Mouse (Mus musculus) midbrain, embryonic 14.5 days (tissue): ENCODE results near the gene Medag. TPM values are rescaled to one million over a fixed set of nuclear protein-coding genes. Genes with fewer than 3 reads are reported as not detected.

Experiments
- ATAC-seq: fragments of 200-750 bp; cut with Nextera tagmentation; 2 replicates; pipeline ENCODE4 v1.8.0; 2017; ENCODE audit warnings: moderate number of reproducible peaks, moderate library complexity; ENCODE audit not compliant: low FRiP score, low TSS enrichment
- DNase-seq: peaks from one replicate; pipeline ENCODE4 v3.0.0-alpha.2; 2015
- H3K27ac ChIP-seq: fragments of 300-500 bp; sonication (generic); replicated peaks from 2 replicates; pipeline ENCODE4 v1.5.1; 2014; ENCODE audit warnings: mild to moderate bottlenecking, low read depth, low read length, moderate library complexity
- H3K27me3 ChIP-seq: fragments of 300-500 bp; sonication (generic); 2 replicates; pipeline ENCODE4 v1.6.1; 2014; ENCODE audit warnings: low read length, control low read depth, mixed read lengths; ENCODE audit not compliant: control insufficient read depth, insufficient read depth
- H3K36me3 ChIP-seq: fragments of 300-500 bp; sonication (generic); 2 replicates; pipeline ENCODE4 v1.6.1; 2014; ENCODE audit warnings: low read length, control low read depth; ENCODE audit not compliant: control insufficient read depth, insufficient read depth
- H3K4me1 ChIP-seq: fragments of 300-500 bp; sonication (generic); 2 replicates; pipeline ENCODE4 v1.6.1; 2014; ENCODE audit warnings: mild to moderate bottlenecking, antibody characterized with exemption, low read length, control low read depth; ENCODE audit not compliant: control insufficient read depth, insufficient read depth
- H3K4me2 ChIP-seq: fragments of 300-500 bp; sonication (generic); 2 replicates; pipeline ENCODE4 v1.6.1; 2014; ENCODE audit warnings: mild to moderate bottlenecking, low read length, moderate library complexity
- H3K4me3 ChIP-seq: fragments of 300-500 bp; sonication (generic); replicated peaks from 2 replicates; pipeline ENCODE4 v1.5.1; 2014; ENCODE audit warnings: low read depth, low read length
- H3K9ac ChIP-seq: fragments of 300-500 bp; sonication (generic); replicated peaks from 2 replicates; pipeline ENCODE4 v1.6.1; 2014; ENCODE audit warnings: mild to moderate bottlenecking, low read length, moderate library complexity
- H3K9me3 ChIP-seq: fragments of 300-500 bp; sonication (generic); 2 replicates; pipeline ENCODE4 v1.6.1; 2016; ENCODE audit warnings: low read length, control low read depth, mixed read lengths; ENCODE audit not compliant: control insufficient read depth
- WGBS: fragments of 180-500 bp; shearing (Covaris S2); extraction: QIAGEN DNeasy Blood & Tissue Kit; methylation state at CpG from one replicate; pipeline ENCODE4 v1.1.7; 2014; 5-methylcytosine and 5-hydroxymethylcytosine counted together
- polyA plus RNA-seq: library from polyadenylated mRNA; unstranded; fragments of >200 nt; fragmentation: Nextera tagmentation; extraction: Ambion mirVana; gene quantifications from 2 replicates; pipeline ENCODE4 v1.2.1, GENCODE M21; 2014

Medag gene
- polyA plus RNA-seq, 1 experiment from 2014 or later = 5.9 TPM

GRCm38 (mm10) chr5:149412194-149412575 is 636 bp downstream of the Medag start:
- 37% methylated on average over 11 of the region's 11 CpGs for WGBS
- H3K4me1 ChIP-seq = peaks cover 15% of the 10 kb centered on the region
- peak overlapping the region; percentile 18 for H3K4me3 ChIP-seq
- H3K9ac ChIP-seq = peak overlapping the region; percentile 36
- ATAC-seq (peak; percentile 35; the same call in 1 of the 2 replicates), DNase-seq (no peak)
- peak overlapping the region; percentile 53 for H3K4me2 ChIP-seq
- H3K27me3 ChIP-seq = no peaks in the 10 kb centered on the region
- no peaks in the 10 kb centered on the region for H3K9me3 ChIP-seq
- no peaks in the 10 kb centered on the region for H3K36me3 ChIP-seq
- 0 out of 2 replicates have a peak overlapping the region, but pooled peaks have one; percentile 74 for H3K27ac ChIP-seq

- H3K36me3 ChIP-seq = no peaks in the 10 kb centered on the region
- H3K9me3 ChIP-seq = 0 out of 2 replicates have a peak, but pooled peaks cover 5% of the 10 kb centered on the region
- no peak overlapping the region for H3K4me3 ChIP-seq
- H3K4me2 ChIP-seq = peak overlapping the region; percentile 53
- H3K9ac ChIP-seq = no peak overlapping the region
- ATAC-seq (no peak), DNase-seq (no peak)
- no peak overlapping the region for H3K27ac ChIP-seq
- H3K4me1 ChIP-seq = peaks cover 15% of the 10 kb centered on the region
- H3K27me3 ChIP-seq = no peaks in the 10 kb centered on the region
- WGBS = 91% methylated on average over 10 of the region's 10 CpGs
These were observed 1.1 kb downstream of the Medag start for GRCm38 (mm10) chr5:149412671-149413070.

- Histone ChIP-seq H3K4me1 (peaks cover 15% of the 10 kb centered on the region), H3K4me2 (no peak overlapping the region), H3K27ac (no peak overlapping the region), H3K4me3 (no peak overlapping the region), H3K9ac (no peak overlapping the region), H3K9me3 (0 out of 2 replicates have a peak, but pooled peaks cover 5% of the 10 kb centered on the region), H3K27me3 (no peaks in the 10 kb centered on the region), H3K36me3 (no peaks in the 10 kb centered on the region)
- DNase-seq (no peak), ATAC-seq (no peak)
- WGBS = 78% methylated on average over 9 of the region's 9 CpGs
These were observed 3.0 kb downstream of the Medag start for GRCm38 (mm10) chr5:149414369-149415167.

- 95% methylated on average over 4 of the region's 4 CpGs for WGBS
- Histone ChIP-seq H3K4me1 (peaks cover under 1% of the 10 kb centered on the region; the same call in 1 of the 2 replicates), H3K4me3 (no peak overlapping the region), H3K36me3 (no peaks in the 10 kb centered on the region), H3K9ac (no peak overlapping the region), H3K27ac (no peak overlapping the region), H3K9me3 (0 out of 2 replicates have a peak, but pooled peaks cover 5% of the 10 kb centered on the region), H3K4me2 (no peak overlapping the region), H3K27me3 (no peaks in the 10 kb centered on the region)
- ATAC-seq (no peak), DNase-seq (no peak)
These were observed 5.8 kb downstream of the Medag start for GRCm38 (mm10) chr5:149417381-149417780.

GRCm38 (mm10) chr5:149426525-149426924 is 15.0 kb downstream of the Medag start:
- Histone ChIP-seq H3K9me3 (no peaks in the 10 kb centered on the region), H3K27ac (no peak overlapping the region), H3K4me3 (no peak overlapping the region), H3K36me3 (no peaks in the 10 kb centered on the region), H3K4me1 (peaks cover 16% of the 10 kb centered on the region; the same call in 1 of the 2 replicates), H3K9ac (no peak overlapping the region), H3K27me3 (no peaks in the 10 kb centered on the region), H3K4me2 (no peak overlapping the region)
- ATAC-seq (no peak), DNase-seq (no peak)
- 99% methylated on average over 3 of the region's 3 CpGs for WGBS

DNA sequence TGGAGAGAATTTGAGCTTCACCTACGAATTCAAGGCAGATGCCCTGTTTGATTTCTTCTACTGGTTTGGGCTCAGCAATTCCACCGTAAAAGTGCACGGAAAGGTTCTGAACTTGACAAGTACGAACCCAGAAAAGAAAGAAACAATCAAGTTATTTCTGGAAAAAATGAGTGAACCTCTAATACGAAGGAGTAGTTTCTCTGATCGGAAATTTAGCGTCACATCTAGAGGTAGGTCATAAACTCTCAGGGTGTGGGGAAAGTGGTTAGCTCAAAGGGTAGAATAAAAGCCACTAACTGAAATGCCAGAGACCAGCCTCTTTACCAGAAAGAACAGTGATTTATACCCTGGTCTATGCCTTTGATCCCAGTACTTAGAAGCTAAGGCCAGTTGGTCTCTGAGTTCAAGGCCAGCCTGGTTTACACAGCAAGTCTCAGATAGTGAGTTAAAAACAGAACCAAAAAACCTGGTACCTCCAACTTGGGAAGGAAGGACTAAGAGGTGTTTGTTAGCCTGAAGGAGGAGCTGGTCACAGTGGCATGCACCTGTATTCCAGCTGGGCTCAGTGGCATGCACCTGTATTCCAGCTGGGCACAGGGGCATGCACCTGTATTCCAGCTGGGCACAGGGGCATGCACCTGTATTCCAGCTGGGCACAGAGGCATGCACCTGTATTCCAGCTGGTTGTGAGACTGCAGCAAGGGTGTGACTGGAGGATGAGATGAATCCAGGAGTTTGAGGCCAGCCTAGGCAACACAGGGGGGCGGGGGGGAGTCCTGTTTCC is 15.9 kb downstream of the Medag start:
- no peak for DNase-seq
- Histone ChIP-seq H3K9ac (no peak overlapping the region), H3K36me3 (no peaks in the 10 kb centered on the region), H3K4me3 (no peak overlapping the region), H3K4me2 (no peak overlapping the region), H3K27ac (no peak overlapping the region), H3K4me1 (peaks cover 16% of the 10 kb centered on the region; the same call in 1 of the 2 replicates), H3K27me3 (no peaks in the 10 kb centered on the region), H3K9me3 (no peaks in the 10 kb centered on the region)
- no peak for ATAC-seq
- WGBS = 92% methylated on average over 8 of the region's 8 CpGs

DNA sequence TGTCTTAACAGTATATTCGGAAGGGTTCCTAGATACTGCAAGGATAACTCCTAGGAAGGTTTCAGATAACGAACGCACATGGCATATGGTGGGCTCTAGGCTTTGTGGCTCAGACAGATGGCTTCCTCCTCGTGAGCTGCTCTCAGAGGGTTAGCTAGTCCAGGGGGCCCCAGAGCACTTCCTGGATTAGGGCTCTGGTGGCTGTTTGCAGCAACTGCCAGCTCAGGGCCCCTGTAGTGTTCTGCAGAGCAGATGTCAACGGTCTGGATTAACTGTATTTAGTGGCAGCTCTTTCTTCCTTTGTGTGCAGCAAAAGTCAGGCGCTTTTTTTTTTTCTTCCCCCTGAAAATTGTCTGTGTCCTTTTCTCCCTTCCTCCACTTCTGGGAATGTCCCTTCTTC is 16.8 kb downstream of the Medag start:
- Histone ChIP-seq H3K27ac (peak overlapping the region; percentile 77), H3K4me2 (0 out of 2 replicates have a peak overlapping the region, but pooled peaks have one; percentile 6), H3K9me3 (no peaks in the 10 kb centered on the region), H3K9ac (no peak overlapping the region), H3K4me1 (peaks cover 16% of the 10 kb centered on the region; the same call in 1 of the 2 replicates), H3K36me3 (no peaks in the 10 kb centered on the region), H3K27me3 (no peaks in the 10 kb centered on the region), H3K4me3 (no peak overlapping the region)
- WGBS = 4% methylated on average over 6 of the region's 6 CpGs
- DNase-seq (peak; percentile 73), ATAC-seq (peak; percentile 85; the same call in 1 of the 2 replicates)

- Histone ChIP-seq H3K27ac (peak overlapping the region; percentile 77), H3K27me3 (no peaks in the 10 kb centered on the region), H3K36me3 (no peaks in the 10 kb centered on the region), H3K4me1 (peaks cover 16% of the 10 kb centered on the region; the same call in 1 of the 2 replicates), H3K4me3 (no peak overlapping the region), H3K4me2 (no peak overlapping the region), H3K9ac (no peak overlapping the region), H3K9me3 (no peaks in the 10 kb centered on the region)
- 32% methylated on average over 2 of the region's 2 CpGs for WGBS
- peak; percentile 73 for DNase-seq
- ATAC-seq = peak; percentile 27; the same call in 1 of the 2 replicates
These were observed 17.3 kb downstream of the Medag start for GRCm38 (mm10) chr5:149428810-149429255.
